Mouse (Mus musculus) ovary, postnatal 14 days (tissue): Measurements from ENCODE around the gene Trnau1ap.
"Not testable (repeated sequence)": the region's sequence is repeated elsewhere in the genome, so short reads cannot be mapped to it uniquely, and the experiment has no call there.

ENCODE experiments used
- DNase-seq: peaks from one replicate; pipeline ENCODE4 v3.0.0; 2022; ENCODE audit warnings: low spot score

Gene Trnau1ap

GRCm38 (mm10) chr4:132299849-132300248 is 29.5 kb downstream of the Trnau1ap start:
- DNase-seq: no peak

- no peak for DNase-seq
Measured at GRCm38 (mm10) chr4:132295696-132296390, 33.5 kb downstream of the Trnau1ap start.

GRCm38 (mm10) chr4:132293682-132294240 is 35.6 kb downstream of the Trnau1ap start:
- no peak for DNase-seq

GRCm38 (mm10) chr4:132292988-132293387 is 36.4 kb downstream of the Trnau1ap start:
- peak; percentile 39 for DNase-seq

- no peak for DNase-seq
Measured at GRCm38 (mm10) chr4:132291624-132292335, 37.6 kb downstream of the Trnau1ap start.

DNA sequence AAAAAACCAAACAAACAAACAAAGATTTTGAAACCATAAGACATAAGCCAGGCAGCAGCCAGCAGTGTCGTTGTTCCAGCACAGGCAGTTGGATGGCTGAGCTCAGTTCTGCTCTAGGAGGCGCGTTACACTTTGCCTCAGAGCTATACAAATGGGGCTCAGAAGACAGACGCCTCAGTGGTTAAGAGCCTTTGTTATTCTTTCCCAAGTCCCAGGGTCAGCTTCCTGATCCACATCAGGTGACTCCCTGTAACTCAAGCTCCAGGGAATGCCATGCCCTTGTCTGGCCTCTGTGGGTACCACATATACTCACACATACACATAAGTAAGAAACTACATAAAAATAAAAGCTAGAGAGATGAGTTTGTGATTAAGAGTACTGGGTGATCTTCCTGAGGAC is 38.3 kb downstream of the Trnau1ap start:
- DNase-seq: no peak

DNA sequence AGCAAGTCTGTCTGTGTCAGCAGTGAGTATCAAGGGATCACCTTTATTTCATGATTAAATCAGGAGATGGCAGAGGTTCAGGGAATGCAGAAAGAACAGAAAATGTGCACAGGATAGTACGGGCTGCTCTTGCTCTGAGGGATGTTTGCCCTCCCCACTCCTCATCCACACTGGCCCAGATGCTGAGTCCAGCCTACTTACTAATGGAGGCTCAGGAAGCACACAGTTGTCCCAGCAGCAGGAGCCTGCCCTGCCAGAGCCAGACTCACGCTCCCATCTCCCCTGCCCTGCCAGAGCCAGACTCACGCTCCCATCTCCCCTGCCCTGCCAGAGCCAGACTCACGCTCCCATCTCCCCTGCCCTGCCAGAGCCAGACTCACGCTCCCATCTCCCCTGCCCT is 40.5 kb downstream of the Trnau1ap start:
- not testable (repeated sequence) for DNase-seq

GRCm38 (mm10) chr4:132275949-132276348 is 53.4 kb downstream of the Trnau1ap start:
- no peak for DNase-seq

GRCm38 (mm10) chr4:132274156-132274862 is 55.0 kb downstream of the Trnau1ap start, which contains the start of gene Taf12:
Gene Taf12, plus strand, starts transcription at chr4:132274375.
- DNase-seq: peak; percentile 85

DNA sequence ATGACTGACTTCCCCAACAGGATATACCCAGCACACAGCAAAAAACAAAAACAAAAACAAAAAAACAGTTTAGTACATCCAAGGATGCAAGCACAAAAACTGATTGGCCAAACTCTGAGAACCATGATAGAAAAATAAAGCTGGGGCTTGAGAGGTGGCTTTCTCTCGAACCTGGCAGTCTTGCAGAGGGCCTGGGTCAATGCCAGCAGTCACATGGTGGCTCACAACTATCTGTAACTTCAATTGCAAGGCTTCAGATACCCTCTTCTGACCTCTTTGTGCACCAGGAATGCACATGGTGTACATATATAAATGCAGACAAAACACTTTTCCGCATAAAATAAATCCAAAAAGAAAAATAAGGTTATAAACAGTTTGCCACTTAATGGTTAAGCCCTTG is 56.2 kb downstream of the Trnau1ap start:
- DNase-seq: no peak

GRCm38 (mm10) chr4:132269740-132270560 is 59.4 kb downstream of the Trnau1ap start:
- peak; percentile 71 for DNase-seq

- DNase-seq: no peak
Measured at GRCm38 (mm10) chr4:132268871-132269739, 60.2 kb downstream of the Trnau1ap start.

GRCm38 (mm10) chr4:132266835-132267349 is 62.4 kb downstream of the Trnau1ap start:
- no peak for DNase-seq

- DNase-seq: no peak
Measured at GRCm38 (mm10) chr4:132263313-132263712, 66.0 kb downstream of the Trnau1ap start.

- no peak for DNase-seq
Measured at GRCm38 (mm10) chr4:132262358-132262616, 67.1 kb downstream of the Trnau1ap start.
